Mouse (Mus musculus) heart, adult 18-20 months (tissue): ENCODE results near the gene Rhot2. TPM values are rescaled to one million over a fixed set of nuclear protein-coding genes. Genes with fewer than 3 reads are reported as not detected.
"Not testable (repeated sequence)": the region's sequence is repeated elsewhere in the genome, so short reads cannot be mapped to it uniquely, and the experiment has no call there.

Experiments
- DNase-seq, 2 experiments: peaks; one replicate each; pipeline ENCODE4 v3.0.0; 2021 to 2022; ENCODE audit warnings: mixed read lengths in 1 of 2
- total RNA-seq, 2 experiments: library from RNA; stranded (reverse); gene quantifications; 2 replicates each; pipeline ENCODE4 v1.2.3; 2021

Rhot2 gene
- total RNA-seq, 2 experiments from 2014 or later, result 138 to 140 TPM

DNA sequence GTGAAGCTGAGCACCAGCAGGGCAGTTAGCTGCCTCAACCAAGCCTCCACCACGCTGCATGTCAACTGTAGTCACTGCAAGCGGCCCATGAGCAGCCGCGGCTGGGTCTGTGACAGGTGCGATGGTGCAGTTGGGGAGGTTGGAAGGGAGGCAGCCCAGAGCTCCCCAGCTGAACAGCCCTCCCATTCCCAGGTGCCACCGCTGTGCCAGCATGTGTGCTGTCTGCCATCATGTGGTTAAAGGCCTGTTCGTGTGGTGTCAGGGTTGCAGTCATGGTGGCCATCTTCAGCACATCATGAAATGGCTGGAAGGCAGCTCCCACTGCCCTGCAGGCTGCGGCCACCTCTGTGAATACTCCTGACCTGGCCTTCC is 16.4 kb downstream of the Rhot2 start:
- DNase-seq, result no peak

DNA sequence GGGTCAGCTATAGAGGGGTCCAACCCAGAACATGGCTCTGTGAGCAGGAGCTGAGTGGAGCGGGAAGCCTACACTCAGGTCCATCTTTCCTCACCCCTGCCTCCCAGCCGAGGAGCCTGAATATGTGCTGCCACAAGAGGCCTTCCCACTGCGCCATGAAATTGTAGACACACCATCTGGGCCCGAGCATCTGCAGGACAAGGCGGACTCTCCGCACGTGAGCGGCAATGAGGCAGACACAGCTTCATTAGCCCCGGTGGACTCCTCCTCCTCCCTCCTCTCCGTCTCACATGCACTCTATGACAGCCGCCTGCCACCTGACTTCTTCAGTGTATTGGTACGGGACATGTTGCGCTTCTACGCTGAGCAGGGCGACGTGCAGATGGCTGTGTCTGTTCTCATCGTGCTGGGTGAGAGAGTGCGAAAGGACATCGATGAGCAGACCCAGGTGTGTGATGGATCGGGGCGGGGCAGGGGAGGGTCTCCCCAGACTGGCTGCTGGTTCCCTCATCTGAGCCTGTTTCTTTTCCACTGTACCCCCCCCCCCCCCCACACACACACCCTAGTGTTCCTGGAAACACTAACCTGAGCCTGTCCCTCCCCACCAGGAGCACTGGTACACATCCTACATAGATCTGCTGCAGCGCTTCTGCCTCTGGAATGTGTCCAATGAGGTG is 17.0 kb downstream of the Rhot2 start:
- DNase-seq, result no peak

DNA sequence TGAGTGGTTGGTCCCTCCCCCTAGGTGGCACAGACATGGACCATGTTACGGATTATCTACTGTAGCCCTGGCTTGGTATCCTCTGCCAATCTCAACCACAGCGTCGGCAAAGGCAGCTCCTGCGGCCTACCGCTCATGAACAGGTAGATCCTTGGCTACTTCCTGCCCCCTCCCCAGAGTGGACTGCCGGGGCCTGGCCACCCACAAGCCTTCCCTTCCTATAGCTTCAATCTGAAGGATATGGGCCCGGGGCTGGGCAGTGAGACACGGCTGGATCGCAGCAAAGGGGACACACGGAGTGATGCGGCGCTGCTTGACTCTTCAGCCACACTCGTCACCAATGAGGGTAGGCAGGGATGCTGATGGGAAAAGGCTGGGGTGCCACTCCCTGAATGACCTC is 17.6 kb downstream of the Rhot2 start:
- no peak for DNase-seq

DNA sequence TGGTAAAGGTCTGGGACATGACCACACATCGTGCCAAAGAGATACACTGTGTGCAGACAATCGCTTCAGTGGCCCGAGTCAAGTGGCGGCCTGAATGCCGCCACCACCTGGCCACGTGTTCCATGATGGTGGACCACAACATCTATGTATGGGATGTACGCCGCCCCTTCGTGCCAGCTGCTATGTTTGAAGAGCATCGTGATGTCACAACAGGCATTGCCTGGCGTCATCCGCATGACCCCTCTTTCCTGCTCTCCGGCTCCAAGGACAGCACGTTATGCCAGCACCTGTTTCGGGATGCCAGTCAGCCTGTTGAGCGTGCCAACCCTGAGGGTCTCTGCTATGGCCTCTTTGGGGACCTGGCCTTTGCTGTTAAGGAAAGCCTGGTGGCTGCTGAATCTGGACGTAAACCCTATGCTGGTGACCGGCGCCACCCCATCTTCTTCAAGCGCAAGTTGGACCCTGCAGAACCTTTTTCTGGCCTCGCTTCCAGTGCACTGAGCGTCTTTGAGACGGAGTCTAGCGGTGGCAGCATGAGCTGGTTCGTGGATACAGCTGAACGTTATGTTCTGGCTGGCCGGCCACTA is 18.6 kb downstream of the Rhot2 start:
- no peak for DNase-seq

DNA sequence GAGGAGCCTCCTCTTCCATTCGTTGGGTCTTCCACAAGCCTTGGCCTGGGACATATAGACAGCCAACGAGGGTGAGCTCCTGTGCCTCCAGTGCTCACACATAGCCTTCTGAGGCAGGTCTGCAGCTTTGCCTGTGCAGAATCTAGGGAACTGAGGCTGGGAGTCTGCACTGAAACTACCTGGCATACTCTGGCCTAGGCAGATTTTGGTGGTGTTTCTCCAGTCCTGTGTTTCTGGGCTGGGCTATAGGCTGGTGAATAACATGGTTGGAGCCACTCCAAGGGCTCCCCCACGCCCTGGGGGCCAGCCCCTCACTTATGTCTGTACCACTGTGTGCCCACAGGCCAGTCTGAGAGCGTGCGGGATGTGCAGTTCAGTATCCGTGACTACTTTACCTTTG is 19.3 kb downstream of the Rhot2 start:
- DNase-seq, result no peak

DNA sequence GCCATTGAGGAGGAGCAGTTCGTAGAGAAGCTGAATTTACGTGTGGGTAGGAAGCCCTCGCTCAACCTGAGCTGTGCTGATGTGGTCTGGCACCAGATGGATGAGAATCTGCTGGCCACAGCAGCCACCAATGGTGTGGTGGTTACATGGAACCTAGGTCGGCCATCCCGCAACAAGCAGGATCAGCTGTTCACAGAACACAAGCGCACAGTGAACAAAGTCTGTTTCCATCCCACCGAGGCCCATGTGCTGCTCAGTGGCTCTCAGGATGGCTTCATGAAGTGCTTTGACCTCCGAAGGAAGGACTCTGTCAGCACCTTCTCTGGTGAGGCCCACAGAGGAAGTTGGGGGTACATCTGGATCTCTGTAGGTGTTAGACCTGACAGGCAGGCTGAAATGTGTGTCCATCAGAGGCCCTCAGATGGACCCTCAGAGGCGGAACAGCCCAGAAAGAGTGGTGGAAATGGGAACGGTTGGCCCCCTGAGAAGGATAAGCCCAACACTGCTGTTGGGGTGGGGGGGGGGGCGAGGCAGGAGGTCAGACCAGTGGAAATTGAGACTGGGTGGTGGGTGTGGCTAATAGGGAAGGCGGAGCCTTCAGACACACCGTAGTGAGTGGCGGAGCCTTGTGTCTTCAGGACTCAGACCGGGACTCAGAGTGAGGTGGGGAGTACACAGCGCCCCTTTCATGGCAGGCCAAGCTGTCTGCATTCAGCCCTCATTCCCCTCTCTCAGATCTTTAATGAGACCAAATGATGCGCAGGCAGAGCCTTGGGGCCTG is 20.1 kb downstream of the Rhot2 start:
- no peak for DNase-seq

DNA sequence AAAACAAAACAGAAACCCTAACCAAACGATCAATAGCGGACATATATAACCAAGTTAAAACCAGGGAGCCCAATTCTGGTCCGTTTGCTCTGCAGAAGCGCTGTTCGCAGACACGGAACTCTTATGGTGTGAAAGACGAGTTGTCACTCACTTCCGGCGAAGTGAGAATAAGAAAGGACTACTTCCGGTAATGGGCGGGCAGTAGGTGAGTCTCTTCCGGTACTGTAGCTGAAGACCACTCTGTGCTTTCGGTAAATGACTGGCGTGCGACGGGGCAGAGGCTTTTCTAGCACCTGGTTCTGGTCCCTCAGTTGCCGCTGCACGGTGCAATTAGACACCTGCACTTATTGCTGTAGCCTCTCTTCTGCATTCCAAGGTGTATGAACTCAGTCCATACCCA is 21.2 kb downstream of the Rhot2 start, which contains the start of gene Wdr24:
Gene Wdr24 (plus strand): TSS at position 176 of the 400 bp plus-strand sequence.
- peak; percentile 86 to 90 for DNase-seq

DNA sequence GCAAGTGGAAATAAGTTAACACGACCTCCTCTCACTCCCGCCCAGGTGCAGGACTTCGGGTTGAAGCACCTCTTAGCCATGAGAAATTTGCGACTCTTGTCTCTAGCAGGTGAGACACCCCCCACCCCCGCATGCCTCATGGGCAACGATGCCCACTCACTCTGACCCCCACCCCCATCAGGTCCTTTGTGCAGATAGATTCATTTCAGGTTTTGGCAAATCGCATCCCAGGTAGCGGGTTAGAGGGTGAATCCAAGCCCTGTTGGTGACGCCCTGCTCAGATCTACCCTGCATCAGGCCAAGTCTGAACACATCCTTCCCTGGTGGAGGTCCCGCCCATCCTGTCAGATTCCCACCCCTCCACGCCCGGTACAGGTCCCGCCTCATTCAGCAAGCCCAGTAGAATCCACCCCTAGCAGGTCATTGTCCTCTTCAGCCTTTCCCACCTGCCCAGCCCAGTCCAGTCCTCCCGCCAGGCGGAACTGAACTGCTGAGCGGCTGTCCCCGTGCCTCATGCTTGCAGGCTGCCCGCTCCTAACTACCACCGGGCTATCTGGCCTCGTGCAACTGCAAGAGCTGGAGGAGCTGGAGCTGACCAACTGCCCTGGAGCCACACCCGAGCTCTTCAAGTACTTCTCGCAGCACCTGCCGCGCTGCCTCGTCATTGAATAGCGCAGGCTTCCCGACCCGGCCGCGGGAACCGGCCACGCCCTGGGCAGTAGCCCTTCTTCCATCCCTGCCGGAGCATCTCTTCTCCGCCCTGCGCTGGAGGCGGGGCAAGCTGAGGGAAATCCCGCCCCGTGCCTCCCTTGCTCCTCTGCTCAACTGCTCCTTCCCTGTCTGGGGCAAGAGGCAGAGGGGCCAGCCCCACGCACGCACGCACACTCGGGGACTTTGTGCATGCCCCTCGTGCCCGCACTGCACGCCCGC is 25.5 kb downstream of the Rhot2 start:
- no peak for DNase-seq

DNA sequence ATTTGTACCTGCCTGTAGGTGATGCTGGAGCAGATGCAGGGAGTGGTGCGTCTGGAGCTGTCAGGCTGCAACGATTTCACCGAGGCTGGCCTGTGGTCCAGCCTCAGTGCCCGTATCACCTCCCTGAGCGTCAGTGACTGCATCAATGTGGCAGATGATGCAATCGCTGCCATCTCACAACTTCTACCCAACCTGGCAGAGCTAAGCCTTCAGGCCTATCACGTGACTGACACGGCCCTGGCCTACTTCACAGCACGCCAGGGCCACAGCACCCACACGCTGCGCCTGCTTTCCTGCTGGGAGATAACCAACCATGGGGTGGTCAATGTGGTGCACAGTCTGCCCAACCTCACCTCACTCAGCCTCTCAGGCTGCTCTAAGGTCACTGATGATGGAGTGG is 27.0 kb downstream of the Rhot2 start:
- no peak for DNase-seq

DNA sequence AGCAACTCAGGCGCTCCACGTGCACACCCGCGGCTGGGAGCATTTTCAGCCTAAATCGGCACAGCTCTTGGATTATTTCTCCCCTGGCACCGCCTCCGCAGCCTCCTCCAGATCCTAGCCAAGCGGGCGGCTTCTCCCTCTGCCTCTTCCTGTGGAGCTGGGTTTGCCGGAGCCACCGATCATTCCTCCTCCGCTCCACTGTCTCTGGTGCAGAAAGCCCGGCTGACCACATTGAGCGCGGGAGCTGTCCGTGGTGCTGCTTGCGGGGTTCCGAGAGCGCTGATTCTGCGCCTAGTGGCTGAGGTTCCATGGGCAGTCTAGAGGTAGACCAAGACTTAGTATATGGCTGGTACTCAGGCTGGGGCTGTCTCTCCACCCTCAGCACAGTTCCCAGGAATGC is 31.2 kb downstream of the Rhot2 start:
- DNase-seq, result peak; percentile 67 to 90

DNA sequence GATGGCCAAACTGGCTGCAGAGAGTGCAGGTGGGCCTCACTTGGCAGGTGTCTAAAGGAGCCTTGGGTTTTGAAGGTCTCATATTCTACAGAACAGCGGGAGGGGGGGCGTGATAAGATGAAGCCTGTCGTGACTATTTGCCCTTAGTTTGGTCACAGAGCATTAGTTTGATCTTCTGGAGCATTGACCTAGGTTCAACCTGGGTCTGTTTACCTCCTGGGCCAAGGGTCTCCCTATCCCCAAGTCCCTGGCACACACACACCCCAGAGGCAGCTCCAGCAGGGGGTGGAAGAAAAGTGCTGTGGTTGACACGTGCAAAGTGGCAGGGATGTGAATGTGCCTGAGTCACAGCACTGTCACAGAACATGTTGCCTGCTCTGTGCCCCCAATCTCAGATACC is 33.8 kb downstream of the Rhot2 start:
- DNase-seq, result no peak

DNA sequence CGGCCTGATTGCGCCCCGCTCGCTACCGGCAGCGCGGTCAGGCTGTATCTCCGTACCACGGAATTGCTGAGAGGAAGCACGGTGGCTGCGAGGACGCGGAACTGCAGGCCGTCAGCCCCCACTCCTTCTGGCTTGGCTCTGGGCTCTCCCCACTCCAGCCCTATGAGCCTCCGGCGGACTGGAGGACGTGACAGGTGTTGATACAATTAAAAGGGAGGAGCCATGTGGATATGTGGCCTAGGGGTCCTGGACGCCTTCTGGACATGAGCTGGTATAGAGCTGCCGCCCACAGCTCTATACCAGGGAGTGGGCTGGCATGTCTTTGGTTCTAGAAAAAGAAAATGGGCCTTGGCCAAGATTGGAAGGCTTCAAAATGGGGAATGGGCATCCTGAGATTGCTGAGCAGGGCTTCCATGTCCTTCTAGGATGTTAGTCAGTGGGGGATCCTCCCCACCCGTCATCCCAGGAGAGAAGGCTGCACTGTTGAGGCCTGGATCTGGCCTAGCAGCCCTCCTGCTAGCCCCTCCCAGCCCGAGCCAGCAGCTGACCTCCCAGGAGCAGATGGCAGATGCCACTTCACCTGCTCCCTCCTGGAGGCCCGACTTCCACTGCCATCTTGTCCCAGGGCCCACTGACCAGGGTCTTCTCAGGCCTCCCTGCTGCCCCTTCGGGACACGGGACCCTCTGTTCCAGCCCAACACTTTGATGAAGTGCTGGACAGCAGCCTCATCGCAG is 34.9 kb downstream of the Rhot2 start:
- no peak for DNase-seq

DNA sequence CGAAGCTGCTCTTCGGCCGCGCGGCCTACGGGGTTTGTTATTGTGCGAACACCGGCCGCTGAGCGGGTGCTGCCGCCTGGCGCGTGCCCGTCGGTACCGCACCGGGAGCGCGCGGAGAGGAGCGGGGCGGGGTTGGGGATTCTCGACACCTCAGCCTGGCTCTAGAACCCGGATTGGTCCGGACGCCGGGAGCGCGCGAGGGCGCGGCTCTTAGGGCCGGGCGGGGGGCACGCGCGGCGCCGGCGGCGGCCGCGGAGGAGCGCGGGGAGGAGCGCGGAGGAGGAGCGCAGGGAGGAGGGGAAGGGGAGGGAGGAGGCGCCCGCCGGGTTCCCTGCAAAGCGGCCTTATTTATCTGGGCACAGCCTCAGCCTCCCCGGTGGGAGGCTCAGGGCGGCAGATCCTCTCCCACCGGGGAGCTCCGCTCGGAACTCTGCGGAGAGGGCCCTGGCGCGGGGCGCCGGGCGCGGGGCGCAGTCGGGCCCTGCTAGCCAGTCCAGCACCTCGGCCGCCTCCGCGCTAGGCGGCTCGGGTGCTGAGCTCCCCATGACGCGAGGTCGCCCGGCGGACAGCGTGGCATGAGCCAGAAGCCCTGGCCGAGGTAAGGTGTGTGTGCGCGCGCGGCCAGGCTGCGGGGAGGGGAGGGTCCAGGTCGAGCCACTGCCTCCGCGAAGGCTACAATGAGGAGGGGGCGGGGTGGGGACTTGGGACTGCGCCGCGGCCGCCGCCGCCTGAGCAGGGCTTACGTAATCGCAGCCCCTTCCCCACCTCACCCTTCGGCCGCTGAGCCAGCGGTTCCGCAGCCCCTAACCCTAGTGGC is 35.7 kb downstream of the Rhot2 start, which contains the start of gene Fbxl16:
Gene Fbxl16 (plus strand): TSS at position 297 of the 817 bp plus-strand sequence.
- DNase-seq, result peak; percentile 70 to 79

DNA sequence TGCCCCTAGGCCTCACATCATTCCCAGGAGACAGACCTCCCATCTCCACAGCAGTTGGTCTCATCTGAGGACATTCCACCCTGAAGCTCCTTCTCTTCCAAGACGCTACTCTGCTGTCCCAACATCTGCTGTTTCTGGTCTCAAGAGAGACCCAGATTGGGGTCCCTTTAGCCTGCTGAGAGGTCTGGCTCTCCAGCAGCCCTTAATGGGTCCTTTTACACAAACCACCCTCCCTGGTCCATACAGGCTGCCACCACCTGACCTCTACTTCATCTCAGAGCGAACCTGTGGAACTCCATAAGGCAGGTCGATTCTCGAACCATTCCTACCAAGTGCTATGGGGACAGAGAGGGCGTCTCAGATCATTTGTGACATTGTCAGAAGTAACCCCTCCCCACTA is 36.6 kb downstream of the Rhot2 start:
- no peak for DNase-seq

DNA sequence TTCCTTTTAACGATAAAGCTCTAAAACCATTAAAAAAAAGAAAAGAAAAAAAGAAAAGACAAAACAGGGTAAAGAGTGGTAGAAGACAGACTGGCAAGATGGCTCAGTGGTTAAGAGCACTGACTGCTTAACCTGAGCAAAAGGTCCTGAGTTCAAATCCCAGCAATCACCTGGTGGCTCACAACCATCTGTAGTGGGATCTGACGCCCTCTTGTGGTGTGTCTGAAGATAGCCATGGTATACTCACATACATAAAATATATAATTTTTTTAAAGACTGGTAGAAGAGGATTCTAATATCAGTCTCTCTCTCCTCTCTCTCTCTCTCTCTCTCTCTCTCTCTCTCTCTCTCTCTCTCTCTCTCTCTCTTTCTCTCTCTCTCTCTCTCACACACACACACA is 37.2 kb downstream of the Rhot2 start:
- DNase-seq, result not testable (repeated sequence)

DNA sequence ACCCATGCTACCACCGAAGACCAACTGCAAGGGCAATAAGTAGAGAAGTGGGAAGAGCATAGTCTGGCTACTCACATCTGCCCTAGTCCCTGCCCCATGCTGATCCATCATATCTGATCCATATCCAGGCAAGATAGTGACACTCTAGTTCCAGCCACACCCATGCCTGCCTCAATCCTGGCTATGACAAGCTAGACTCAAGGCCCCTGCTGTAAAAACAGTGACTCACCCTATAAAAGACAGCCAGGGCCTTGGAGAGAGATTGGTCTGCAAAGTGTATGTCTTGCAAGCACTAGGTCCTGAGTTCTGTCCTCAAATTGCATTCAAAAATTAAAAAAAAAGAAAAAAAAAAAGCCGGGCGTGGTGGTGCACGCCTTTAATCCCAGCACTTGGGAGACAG is 38.1 kb downstream of the Rhot2 start:
- no peak for DNase-seq

DNA sequence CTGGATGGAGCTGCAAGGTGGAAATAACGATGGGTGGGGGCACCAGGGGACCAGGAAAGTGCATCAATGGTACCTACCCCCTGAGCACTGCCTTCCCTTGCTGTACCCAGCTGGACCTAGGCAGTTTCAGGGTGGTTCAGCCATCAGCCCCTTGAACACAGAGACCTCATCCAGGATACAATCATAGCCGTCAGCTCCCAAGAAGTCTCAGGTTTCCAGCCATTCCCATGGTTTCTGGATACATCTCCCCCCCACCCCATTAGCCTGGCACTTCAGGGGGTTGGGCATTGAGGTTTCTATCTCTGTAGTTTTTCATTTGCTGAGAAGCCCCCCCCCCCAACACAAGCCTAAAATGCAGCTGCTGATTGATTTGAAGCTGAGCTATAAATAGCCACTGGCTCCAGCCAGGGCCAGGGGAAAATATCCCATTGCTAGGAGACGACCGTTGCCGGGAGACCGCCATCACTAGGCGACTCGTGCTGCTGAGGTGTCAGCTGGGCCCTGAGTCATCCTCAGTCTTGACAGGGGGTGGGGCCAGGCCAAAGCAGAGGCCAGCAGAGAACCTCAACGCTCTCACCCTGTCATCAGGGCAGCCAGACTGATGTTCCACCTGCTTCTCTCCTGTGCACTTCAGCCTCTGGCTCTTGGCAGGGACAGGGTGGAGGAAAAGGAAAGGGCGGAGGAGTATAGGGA is 41.7 kb downstream of the Rhot2 start:
- DNase-seq, result peak; percentile 50 to 74

DNA sequence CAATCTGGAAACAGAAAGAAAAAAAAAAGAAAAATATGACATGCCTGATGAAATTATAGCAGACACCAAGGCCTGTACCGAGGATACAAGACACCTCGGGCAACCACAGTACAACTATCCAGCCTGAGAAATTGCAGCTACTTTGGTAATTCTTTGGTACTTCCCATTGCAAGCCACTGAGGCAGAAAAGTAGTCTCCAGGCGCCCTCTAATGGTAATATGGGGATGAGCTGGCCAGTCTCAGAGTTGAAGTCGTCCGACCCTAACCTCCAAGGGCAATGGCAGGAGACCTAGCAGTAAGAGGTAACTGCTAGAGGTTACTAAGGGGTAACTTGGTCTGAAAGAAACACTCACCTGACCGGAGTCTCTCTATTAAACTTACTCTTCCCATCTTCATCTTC is 43.6 kb downstream of the Rhot2 start:
- peak; percentile 75 to 83 for DNase-seq

DNA sequence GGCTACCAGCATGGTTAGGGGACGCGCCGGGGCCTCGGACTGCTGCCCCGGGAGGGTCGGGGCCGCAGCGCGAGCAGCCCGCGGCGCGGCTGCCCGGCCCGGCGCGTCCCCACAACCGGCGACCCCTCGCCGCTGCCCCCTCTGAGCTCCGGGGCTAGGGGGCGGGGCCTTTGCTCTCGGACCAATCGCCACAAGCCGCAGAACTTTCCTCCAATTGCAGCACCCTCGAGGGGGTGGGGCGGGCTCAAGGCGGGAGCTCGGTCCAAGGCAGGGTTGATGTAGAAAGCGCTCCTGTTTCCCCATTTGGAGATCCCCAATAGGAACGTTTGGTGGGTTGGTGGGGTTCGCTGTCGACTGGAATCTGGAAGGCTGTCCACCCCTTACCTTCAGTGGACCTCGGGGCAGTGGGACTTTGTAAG is 47.7 kb downstream of the Rhot2 start, which contains the start of gene Metrn:
Gene Metrn (minus strand): TSS at position 186 of the 419 bp plus-strand sequence.
- DNase-seq, result peak; percentile 93 to 94
